Mouse (Mus musculus): ENCODE measurements around the gene Slc44a2.
"Not testable (repeated sequence)": the region's sequence is repeated elsewhere in the genome, so short reads cannot be mapped to it uniquely, and the experiment has no call there.

Slc44a2 gene

GRCm38 (mm10) chr9:21320619-21321512 lies at the start of gene Slc44a2:
Slc44a2 (plus strand) TSS chr9:21320698.
- in situ Hi-C loops (cut with MboI; ENCODE audit: low sequenced_read_pairs) = no loop called here

GRCm38 (mm10) chr9:21272391-21272790 lies 48.1 kb upstream of the Slc44a2 start:
- in situ Hi-C loops (cut with MboI; ENCODE audit: low sequenced_read_pairs) = no loop called here

GRCm38 (mm10) chr9:21273094-21273493 lies 47.4 kb upstream of the Slc44a2 start:
- in situ Hi-C loops (cut with MboI; ENCODE audit: low sequenced_read_pairs) = no loop called here

- in situ Hi-C loops (cut with MboI; ENCODE audit: low sequenced_read_pairs) = no loop called here
These were observed 46.8 kb upstream of the Slc44a2 start for GRCm38 (mm10) chr9:21273520-21274228.

GRCm38 (mm10) chr9:21274336-21274735 lies 46.2 kb upstream of the Slc44a2 start:
- in situ Hi-C loops (cut with MboI; ENCODE audit: low sequenced_read_pairs) = no loop called here

GRCm38 (mm10) chr9:21275013-21275710 lies 45.3 kb upstream of the Slc44a2 start:
- in situ Hi-C loops (cut with MboI; ENCODE audit: low sequenced_read_pairs) = no loop called here

GRCm38 (mm10) chr9:21275727-21276126 lies 44.8 kb upstream of the Slc44a2 start:
- in situ Hi-C loops (cut with MboI; ENCODE audit: low sequenced_read_pairs) = no loop called here

- in situ Hi-C loops (cut with MboI; ENCODE audit: low sequenced_read_pairs) = no loop called here
These were observed 44.2 kb upstream of the Slc44a2 start for GRCm38 (mm10) chr9:21276307-21276706.

- in situ Hi-C loops (cut with MboI; ENCODE audit: low sequenced_read_pairs) = no loop called here
These were observed 42.7 kb upstream of the Slc44a2 start for GRCm38 (mm10) chr9:21277776-21278175.

GRCm38 (mm10) chr9:21283591-21283990 lies 36.9 kb upstream of the Slc44a2 start:
- in situ Hi-C loops (cut with MboI; ENCODE audit: low sequenced_read_pairs) = no loop called here

- in situ Hi-C loops (cut with MboI; ENCODE audit: low sequenced_read_pairs) = no loop called here
These were observed 36.5 kb upstream of the Slc44a2 start for GRCm38 (mm10) chr9:21283994-21284393.

- in situ Hi-C loops (cut with MboI; ENCODE audit: low sequenced_read_pairs) = no loop called here
These were observed 33.7 kb upstream of the Slc44a2 start for GRCm38 (mm10) chr9:21286753-21287152.

GRCm38 (mm10) chr9:21287571-21288402 lies 32.7 kb upstream of the Slc44a2 start, which contains the start of gene Kri1:
Kri1 (minus strand) TSS chr9:21287969.
- in situ Hi-C loops (cut with MboI; ENCODE audit: low sequenced_read_pairs) = no loop called here

GRCm38 (mm10) chr9:21288404-21289336 lies 31.8 kb upstream of the Slc44a2 start:
- in situ Hi-C loops (cut with MboI; ENCODE audit: low sequenced_read_pairs) = no loop called here

GRCm38 (mm10) chr9:21289337-21289671 lies 31.2 kb upstream of the Slc44a2 start:
- in situ Hi-C loops (cut with MboI; ENCODE audit: low sequenced_read_pairs) = no loop called here

- in situ Hi-C loops (cut with MboI; ENCODE audit: low sequenced_read_pairs) = no loop called here
These were observed 29.9 kb upstream of the Slc44a2 start for GRCm38 (mm10) chr9:21290589-21290988.

GRCm38 (mm10) chr9:21291022-21291787 lies 29.3 kb upstream of the Slc44a2 start, which contains the start of gene Cdkn2d:
Cdkn2d (minus strand) TSS chr9:21291407.
- in situ Hi-C loops (cut with MboI; ENCODE audit: low sequenced_read_pairs) = no loop called here

- in situ Hi-C loops (cut with MboI; ENCODE audit: low sequenced_read_pairs) = not testable (repeated sequence)
These were observed 28.6 kb upstream of the Slc44a2 start for GRCm38 (mm10) chr9:21291868-21292267.

- in situ Hi-C loops (cut with MboI; ENCODE audit: low sequenced_read_pairs) = no loop called here
These were observed 28.2 kb upstream of the Slc44a2 start for GRCm38 (mm10) chr9:21292271-21292670.

All from CH12F3 (cell line).